Mouse (Mus musculus) liver, adult 2 months (tissue): Measurements from ENCODE around the gene Pbrm1.

Experiments
- CTCF ChIP-seq: fragments of 200-500 bp; IDR thresholded peaks from 2 replicates; pipeline ENCODE4 v1.5.1; 2011; ENCODE audit warnings: low read depth, low read length, control low read depth
- POLR2A ChIP-seq: fragments of 200-500 bp; IDR thresholded peaks from 2 replicates; pipeline ENCODE4 v1.6.1; 2011; ENCODE audit warnings: low read length, control low read depth; ENCODE audit not compliant: insufficient read depth; ENCODE audit errors: extremely low read depth

- no peak for TF ChIP-seq CTCF
- no peak for TF ChIP-seq POLR2A
These were observed 120.0 kb downstream of the Pbrm1 start for GRCm38 (mm10) chr14:31138897-31139429.
